Mouse (Mus musculus): ENCODE results near the gene Ttc27. TPM values are rescaled to one million over a fixed set of nuclear protein-coding genes. Genes with fewer than 3 reads are reported as not detected.

Ttc27 gene
- total RNA-seq, 1 experiment from 2014 or later: 69.6 TPM

DNA sequence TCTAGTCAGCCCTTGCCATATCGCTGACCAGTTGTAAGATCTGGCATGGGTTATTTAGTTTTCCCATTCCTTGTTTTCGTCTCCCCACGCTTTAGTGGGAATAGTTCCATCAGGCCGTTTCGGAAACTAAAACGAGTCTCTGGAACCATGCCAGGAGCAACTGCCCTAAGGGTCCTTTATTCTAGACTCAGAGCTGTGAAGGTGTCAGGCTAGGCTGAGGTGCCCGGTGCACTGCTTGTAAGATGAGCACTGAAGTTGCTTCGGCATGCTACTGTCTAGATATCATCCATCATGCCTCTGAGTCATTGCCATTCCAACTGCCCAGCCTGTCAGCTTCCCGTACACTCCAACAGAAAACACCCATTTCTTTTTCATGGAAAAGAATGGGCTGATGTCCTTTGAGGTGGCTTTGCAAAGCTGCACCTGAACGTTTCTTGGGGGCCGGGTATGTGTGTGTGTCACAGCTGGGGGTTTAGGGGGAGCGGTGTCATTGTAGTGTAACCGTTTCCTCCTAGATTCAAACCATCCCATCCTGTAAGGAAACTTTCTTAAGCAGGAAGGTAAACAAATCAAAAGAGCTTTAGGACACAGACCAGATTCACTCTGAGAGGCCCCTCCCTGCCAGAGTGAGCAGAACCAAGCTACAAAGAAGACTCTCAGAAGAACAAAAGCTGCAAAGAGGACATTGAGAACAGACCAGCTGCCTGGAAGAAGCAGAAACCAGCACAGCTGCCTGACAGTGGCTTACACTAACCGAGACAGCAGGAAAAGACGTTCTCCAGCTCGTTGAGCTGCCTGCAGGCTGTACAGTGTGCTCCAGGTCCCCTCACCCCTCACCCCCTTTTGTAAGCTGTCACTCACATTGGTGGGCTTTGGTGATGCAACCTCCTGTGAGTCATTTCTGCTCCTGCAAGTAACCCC lies 186.1 kb downstream of the Ttc27 start:
- ATAC-seq (replicated peaks in 1 of 2; ENCODE audit: insufficient read depth in 1 of 2, low FRiP score in 2 of 2, low TSS enrichment in 1 of 2, low read depth in 1 of 2, poor library complexity in 2 of 2, severe bottlenecking in 2 of 2): no peak

- ATAC-seq (replicated peaks in 1 of 2; ENCODE audit: insufficient read depth in 1 of 2, low FRiP score in 2 of 2, low TSS enrichment in 1 of 2, low read depth in 1 of 2, poor library complexity in 2 of 2, severe bottlenecking in 2 of 2): no peak
Measured at GRCm38 (mm10) chr17:74904332-74904687, 186.8 kb downstream of the Ttc27 start.

DNA sequence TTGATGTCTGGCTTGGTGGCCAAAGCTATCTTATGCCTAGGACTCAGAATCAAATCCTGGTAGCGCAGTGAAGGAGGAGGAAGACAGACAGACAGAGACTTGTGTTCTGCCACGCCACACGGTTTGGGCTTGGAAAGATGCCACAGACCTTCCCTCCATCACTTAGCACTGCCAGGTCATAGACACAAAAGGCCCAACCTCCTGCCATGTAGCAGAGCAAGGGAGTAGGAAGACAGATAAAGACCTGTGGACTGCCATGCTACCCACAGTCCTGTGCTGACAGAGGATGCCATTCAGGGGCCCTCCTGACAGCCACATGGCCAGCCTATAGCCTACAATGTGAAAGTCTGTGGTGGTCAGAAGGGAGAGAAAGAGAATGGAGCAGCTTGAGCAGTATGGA lies 187.4 kb downstream of the Ttc27 start:
- ATAC-seq (replicated peaks in 1 of 2; ENCODE audit: insufficient read depth in 1 of 2, low FRiP score in 2 of 2, low TSS enrichment in 1 of 2, low read depth in 1 of 2, poor library complexity in 2 of 2, severe bottlenecking in 2 of 2): no peak

DNA sequence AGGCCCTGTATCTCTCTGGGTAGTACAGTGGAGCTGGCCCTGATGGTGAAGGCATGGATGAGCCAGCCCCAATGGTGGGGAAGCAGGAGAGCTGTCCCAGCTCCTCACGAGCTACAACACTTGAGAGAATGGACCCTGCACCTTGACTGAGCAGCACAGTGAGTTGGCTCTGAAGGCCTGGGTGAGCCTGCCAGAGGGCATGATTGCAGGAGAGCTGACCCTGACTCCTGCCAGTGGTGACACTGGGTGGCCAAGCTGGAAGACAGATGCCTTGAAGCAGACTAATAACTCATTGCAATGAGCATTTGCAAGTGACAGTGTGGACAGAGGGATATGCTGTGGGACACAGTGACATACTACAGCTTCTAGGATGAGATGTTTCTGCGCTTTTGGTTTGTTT lies 195.5 kb downstream of the Ttc27 start:
- no peak for ATAC-seq (replicated peaks in 1 of 2; ENCODE audit: insufficient read depth in 1 of 2, low FRiP score in 2 of 2, low TSS enrichment in 1 of 2, low read depth in 1 of 2, poor library complexity in 2 of 2, severe bottlenecking in 2 of 2)

Other genes with a start within 250 kb of the Ttc27 start
- gene Yipf4, start 228.2 kb upstream of the Ttc27 start, total RNA-seq (2017): 45.7 and 57.2 TPM in 2 replicates
- gene Birc6, start 189.4 kb upstream of the Ttc27 start, total RNA-seq (2017): 174 and 195 TPM in 2 replicates

Measured in hematopoietic stem cell, adult 5-6 weeks (primary cell).